Mouse (Mus musculus): ENCODE measurements at regions not wholly inside any gene's neighbourhood (a gene's known extent, or its start where the extent isn't known, plus 50 kb on each side); places are given as distances from the start of the nearest gene placed in this dataset.

DNA sequence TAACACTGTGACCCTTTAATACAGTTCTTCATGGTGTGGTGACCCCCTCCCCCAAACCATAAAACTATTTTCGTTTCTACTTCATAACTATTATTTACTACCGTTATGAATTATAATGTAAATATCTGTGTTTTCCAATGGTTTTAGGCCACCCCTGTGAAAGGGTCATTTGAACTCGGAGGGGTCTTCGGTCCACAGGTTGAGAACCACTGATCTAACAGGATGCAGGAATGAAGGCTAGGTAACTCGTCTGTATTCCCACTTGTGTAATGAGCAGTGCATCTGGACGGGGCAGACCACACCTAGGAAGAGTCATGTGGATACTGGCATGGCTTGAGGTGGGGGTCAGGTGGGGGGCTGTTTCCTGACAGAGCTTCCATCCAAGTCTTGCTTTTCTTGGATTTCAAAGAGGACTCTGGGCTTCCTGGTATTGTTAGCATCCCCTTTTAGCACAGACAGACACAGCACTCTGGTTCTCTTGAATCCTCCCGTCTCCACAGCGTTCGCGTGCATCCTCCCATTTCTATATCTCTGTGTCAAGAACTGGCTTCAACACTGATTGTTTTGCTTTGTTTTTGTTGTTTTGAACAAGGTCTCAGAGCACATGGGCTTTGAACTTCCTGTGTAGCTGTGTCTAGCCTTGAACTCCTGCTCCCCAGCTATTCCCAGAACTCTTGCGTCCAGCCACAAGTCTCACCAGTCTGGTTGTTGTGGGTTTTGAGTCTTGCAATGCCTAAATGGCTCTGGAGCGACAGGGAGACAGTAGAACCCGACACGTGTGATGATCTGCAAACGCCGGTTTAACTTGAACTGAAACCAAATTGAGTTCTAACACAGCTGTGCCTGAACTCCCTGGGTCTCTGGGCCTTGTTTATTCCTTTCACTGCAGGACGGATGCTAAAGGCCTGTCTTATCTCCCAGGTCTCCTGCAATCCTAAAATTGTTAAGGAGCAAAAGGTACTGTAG lies 75.4 kb upstream of the Ralgps2 start:
- peak; percentile 21 for DNase-seq (ENCODE audit: low spot score)

- DNase-seq (ENCODE audit: low spot score) = no peak
These were observed 74.2 kb upstream of the Ralgps2 start for GRCm38 (mm10) chr1:157013669-157014048.

DNA sequence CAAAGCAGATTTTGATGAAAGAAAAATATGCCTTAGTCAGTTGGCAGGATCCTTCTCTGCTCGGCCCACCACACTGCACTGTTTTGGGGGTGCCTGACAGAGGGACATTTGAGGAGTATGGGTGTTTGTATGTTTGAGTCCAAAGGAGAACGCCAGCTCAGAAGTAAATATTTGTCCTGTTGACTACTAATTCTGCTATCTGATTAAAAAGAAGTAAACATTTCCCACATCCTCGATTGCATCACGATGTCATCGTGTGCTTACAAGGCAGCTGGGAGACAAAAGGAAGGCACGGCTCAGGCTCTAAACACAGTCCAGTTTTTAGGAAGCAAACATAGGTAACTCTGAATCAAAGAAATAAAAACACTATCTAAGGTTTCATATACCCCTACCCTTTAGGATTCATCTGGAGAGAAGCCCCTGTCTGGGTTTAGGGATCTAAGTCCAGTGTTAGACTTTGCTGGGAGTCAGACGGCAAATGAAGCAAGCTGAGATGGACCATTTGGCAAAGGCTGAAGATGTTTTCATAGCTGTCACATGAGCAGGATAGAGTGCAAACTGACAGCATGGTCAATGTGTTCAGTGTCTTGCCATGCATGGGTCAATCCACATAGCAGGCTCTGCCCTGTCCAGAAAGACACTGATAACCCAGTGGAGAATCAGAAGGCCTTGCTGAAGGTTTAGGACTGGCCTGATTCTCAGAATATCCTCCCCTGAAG lies 73.7 kb upstream of the Ralgps2 start:
- no peak for DNase-seq (ENCODE audit: low spot score)

GRCm38 (mm10) chr1:157011226-157011625 lies 71.8 kb upstream of the Ralgps2 start:
- DNase-seq (ENCODE audit: low spot score) = no peak

DNA sequence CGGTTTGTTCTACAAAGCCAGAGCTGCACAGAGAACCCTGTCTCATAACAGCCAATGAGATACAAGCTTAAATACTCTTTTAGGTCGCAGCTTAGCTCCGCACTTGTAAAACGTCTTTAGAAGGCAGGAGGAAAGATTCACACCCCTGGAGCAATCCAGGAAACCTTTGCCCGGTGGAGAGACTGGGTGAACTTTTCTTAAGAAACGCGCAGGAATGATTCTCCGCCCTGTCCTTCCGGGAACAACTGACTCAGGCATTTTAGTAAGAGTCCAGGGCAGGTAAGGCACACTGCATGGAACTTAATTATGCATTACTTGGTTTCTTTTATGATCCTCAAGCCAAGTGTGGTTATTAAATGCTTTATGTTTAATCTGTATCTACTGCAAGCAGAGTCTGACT lies 70.0 kb upstream of the Ralgps2 start:
- DNase-seq (ENCODE audit: low spot score) = no peak

DNA sequence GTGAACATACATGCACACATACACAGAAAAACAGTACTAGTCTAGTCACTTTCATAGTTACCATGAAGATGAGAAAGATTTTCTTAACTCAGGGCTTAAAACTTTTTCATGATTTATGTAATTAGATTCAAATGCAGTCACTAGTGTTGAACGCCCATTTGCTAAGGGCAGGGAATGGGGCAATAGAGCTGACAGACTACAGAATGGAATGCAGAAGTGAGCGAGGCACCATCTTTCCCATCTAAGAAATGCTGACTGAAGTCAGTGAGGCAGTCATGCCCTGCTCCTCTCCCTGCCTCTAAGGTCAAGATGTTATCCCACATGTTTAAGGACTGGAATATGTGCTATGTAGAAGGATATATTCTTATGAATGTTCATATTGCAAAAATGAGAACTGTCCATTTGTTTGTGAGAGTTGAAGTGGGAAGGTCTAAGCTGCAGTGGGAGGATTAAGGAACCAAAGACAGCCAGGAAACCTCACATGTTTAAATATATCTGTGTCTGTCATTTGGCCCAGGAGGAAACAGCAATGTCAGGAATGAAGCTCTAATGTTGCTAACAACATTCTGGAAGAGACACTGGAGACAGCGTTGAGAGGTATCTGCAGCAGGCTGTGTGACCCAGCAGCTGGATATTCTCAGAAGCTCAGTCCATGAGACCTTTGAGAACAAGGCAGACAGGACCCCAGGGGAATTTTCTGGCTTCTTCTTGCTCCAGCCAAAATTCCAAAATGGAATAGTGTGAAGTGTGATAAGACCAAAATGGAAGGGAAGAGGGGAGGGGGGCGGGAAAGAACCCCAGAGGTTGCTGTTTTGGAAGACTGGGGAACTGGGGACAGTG lies 68.7 kb upstream of the Ralgps2 start:
- no peak for DNase-seq (ENCODE audit: low spot score)

- no peak for DNase-seq (ENCODE audit: low spot score)
These were observed 65.1 kb upstream of the Ralgps2 start for GRCm38 (mm10) chr1:157004312-157005074.

DNA sequence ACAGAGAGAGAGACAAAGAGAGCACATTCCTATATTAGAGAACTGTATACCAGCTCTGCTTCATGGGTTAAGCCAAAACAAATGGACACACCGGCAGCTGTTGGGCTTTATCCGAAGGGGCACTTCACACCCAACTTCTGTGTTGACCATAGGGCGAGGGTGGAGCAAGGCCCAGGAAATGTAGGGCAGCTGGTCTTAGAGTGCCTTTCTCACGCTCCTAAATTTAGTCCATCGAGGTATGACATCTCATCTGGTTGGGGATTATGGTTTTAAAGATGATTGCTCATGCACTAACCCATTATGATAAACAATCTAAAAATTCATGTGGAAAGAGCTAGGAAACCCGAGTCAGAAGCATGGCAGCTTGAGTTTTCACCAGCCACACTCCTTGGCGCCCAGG lies 63.6 kb upstream of the Ralgps2 start:
- DNase-seq (ENCODE audit: low spot score) = no peak

DNA sequence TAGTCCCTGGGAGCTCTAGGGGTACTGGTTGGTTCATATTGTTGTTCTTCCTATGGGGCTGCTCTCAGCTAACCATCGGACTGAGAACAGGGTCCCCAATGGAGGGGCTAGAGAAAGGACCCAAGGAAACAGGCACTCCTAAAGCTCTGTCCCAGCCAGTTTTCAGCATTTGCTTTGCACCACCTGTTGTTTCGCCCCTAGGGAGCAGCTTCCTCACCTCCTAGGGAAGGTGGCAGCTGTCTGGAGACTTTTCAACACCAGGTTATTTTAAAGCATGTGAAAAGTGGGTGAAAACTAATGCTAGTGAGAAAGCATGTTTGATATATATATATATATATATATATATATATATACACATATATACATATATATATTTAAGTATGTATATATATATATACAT lies 62.8 kb upstream of the Ralgps2 start:
- no peak for DNase-seq (ENCODE audit: low spot score)

DNA sequence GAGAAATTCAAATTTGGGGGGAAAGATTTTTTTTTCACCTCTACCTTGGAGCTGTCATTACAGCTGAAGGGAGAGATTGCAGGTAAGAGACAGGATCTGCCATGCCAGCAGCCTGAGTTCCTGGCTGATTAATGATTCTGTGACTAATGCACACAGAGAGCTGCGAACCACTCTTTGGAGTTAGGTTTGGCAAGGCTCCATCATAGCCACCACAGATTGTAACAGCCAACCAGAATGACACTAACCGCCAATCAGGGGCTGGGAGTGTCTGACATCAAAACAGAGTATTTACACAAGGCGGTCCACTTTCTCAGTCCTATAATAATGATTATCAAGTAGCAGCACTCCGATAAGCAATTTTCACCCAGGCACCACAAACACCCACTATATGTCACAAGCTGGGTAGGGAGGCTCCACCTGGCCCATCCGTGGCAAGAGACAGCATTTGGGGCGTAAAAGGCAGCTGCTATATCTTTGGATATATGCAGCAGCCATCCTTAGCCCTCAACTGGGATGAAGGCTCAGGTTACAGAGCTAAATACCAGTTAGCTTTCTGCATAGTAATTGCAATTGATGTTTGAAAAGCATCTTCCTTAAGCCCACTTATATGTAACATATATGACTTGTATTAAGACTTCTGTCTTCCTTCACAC lies 61.7 kb upstream of the Ralgps2 start:
- no peak for DNase-seq (ENCODE audit: low spot score)

DNA sequence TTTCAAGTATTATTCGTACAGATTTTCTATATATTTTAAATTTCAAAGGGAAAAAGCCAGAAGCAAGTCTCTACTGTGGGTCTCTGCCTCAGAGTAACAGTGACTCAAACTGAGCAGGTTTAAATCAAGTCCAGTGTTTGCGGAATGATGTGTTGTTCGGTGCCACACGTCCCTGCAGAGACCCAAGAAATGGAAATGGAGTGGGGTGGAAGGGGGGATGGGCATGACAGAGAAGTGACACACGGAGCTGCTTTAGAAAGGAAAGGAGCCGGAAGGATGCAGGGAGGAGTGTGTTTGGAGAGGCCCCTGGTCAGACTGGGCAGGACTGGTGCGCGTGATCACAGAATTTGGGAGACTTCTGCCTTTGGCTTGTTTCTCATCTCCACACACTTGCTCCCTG lies 60.5 kb upstream of the Ralgps2 start:
- no peak for DNase-seq (ENCODE audit: low spot score)

- DNase-seq (ENCODE audit: low spot score) = no peak
These were observed 59.8 kb upstream of the Ralgps2 start for GRCm38 (mm10) chr1:156999272-156999671.

DNA sequence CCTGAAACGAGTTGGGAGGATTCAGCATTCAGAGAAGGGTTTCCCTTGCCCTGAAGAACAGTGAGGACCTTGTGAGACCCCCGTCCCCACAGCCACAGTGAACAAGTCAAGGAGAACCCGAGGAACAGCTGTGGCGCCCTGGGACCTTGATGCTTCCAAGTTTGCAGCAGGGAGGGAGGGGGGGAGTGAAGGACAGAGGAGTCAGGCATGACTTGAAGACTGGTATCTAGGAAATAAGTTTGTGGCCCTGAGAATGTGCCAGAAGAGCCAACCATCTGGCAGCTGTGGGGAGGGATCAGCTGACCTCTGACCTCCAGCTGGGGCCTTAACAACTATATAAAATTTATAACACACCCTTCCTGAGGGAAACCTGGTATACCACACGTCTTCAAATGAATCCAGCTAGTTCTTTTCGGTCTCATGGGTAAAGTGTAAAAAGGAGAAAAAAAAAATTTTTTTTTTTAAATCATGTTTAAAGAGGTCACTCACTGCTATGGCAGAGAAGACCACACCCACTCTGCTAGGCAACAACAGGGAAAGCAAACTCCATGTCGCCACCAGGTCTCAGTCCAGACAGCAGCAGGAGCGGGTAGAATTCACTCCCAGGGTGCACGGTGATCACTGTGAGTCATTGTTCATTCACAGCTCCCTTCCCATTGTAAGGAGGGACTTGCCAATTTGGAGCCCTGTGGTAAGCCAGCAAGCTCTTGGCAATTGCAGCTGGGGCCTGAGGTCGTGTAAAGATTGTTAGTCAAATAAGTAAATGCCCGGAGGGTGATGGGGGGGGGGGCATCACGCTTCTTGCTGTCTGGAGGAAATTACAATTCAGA lies 58.3 kb upstream of the Ralgps2 start:
- no peak for DNase-seq (ENCODE audit: low spot score)

- DNase-seq (ENCODE audit: low spot score) = no peak
These were observed 57.6 kb upstream of the Ralgps2 start for GRCm38 (mm10) chr1:156997033-156997432.

DNA sequence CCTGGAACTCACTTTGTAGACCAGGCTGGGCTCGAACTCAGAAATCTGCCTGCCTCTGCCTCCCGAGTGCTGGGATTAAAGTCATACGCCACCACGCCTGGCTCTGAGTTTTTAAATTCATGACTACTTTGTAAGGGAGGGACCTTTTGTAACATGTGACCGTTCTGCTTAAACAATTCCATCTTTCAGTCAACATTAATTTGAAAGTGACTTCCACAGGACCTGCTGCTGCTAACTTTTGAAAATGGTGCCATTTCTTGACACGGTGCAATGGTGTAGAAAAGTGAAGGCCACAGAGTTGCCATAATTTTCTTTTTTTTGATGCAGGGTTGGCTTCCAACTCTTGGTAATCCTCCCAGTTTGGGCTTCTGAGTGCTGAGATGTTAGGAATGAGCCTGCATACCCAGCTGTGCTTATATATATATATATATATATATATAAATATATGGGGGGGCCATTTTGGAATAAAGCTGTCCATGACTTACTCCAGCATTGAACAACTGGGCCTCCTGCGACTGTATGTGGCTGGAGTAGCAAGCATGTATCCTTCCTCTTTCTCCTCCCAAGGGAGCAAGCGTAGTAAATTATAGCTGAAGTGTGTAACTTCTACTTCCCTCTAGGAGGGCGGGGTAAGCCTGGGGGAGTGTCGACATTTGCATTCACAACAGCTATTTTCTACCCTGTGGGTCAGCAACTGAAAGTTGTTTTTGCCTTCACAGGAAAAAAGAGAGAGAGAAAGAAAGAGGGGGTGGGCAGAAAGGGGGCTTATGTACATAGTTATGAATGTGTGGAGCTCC lies 56.9 kb upstream of the Ralgps2 start:
- DNase-seq (ENCODE audit: low spot score) = no peak

DNA sequence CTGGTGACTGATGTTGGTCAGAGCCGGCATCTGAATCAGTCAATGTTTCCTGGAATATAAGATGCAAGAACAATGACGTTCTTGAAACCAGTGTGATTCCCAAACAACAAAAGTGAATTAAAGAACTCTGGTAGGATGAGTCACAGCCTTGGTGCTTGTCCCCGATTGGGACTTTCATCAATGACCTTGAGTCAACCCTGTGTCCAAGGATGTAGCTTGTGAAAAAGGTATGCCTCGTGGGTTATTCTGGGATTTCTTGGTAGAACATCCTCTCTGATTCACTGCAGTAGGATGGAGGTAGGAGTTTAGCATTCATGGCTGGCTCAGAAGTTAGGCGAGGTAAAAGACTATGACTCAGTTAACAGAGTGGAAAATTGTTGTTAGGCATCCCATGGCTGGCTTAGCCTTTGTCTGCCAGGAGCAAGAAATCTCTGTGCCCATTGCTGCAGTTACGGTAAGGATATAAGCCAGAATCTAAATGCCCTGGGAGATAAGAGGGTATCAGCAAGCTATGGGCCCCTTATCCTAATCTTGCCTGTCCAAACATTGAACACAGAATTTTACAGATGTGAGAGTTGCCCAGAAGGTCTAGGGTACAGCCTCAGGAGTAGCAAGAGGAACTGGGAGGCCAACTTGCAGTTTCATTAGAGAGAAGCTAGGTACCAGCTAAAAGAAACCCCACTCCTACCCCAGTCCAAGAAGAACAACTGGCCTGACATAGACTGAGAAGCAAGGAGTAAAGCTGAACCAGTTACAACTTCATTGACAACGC lies 55.9 kb upstream of the Ralgps2 start:
- DNase-seq (ENCODE audit: low spot score) = no peak

- DNase-seq (ENCODE audit: low spot score) = no peak
These were observed 55.2 kb upstream of the Ralgps2 start for GRCm38 (mm10) chr1:156994644-156995016.
